Mouse (Mus musculus) thymus, postnatal 36 days (tissue): Measurements from ENCODE around the gene Qtrt2.
A peak's percentile ranks its signal among the peaks of the same experiment; 100 is the strongest.

Experiments used
- DNase-seq, 2 experiments: peaks; one replicate each; pipeline ENCODE4 v3.0.0; 2022; ENCODE audit warnings: mixed read lengths in 2 of 2

Gene Qtrt2

DNA sequence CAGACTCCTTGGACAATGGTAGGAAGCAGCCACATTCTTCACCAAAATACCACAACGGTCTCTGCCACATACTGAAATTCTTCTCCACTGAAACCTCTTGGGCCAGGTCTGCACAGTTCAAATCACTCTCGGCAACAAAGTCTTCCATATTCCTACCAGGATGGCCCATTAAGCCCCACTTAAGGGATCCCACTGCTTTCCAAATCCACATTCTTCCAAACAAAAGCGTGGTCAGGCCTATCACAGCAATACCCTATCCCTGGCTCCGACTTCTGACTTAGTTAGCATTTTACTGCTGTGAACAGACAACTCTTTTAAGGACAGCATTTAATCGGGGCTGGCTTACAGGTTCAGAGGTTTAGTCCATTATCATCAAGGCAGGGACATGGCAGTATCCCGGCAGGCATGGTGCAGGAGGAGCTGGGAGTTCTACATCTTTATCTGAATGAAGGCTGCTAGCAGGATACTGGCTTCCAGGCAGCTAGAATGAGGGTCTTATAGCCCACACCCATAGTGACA lies at the start of gene Qtrt2:
TSS of gene Qtrt2 (minus strand) at position 469 of the 519 bp plus-strand sequence.
- no peak for DNase-seq

DNA sequence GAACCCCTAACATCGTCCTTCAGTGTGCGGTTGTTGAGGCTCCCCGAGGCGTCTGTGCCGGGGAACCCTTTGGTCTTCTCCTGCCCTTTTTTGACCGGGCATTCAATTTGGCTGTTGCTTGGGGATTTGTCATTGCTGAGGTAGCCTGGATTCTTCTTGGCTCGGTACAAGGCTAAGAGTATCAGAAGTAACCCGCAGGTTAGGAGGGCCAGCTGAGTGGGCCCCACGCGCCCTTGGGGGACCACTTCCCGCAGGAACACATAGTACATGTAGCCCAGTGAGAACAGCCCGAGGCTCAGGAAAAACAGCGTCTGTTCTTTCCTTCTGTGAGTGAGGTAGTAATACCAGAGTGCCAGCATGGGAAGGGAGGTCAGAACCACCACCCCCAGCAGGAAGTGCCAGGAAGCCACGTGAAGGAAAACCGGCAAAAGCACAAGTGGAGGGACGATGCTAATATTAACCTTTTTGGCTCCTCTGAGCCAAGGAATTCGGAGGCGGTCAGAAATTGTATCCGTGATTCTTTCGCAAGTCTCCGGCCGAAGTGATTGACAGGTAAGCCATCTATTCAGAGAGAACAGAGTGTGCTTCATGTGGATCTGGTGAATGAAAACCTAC lies 47.1 kb upstream of the Qtrt2 start:
- DNase-seq = no peak

DNA sequence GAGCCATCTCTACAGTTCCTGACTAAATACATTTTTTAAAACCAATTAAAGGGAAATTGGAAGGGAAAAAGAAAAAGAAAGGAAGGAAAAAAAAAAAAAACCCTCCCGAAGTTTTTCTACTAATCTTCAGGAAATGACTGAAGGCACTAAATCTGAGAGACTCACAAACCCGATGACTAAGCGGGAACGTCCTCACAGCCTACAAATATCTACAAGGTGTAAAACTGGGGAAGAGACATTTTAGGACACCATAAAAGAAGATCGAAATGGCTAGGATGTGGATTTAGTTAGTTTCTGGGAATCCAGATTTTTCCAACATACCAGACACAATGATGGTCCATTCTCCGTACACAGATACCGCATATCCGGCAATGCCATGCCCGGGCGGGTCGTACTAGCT lies 46.5 kb upstream of the Qtrt2 start:
- DNase-seq = no peak

DNA sequence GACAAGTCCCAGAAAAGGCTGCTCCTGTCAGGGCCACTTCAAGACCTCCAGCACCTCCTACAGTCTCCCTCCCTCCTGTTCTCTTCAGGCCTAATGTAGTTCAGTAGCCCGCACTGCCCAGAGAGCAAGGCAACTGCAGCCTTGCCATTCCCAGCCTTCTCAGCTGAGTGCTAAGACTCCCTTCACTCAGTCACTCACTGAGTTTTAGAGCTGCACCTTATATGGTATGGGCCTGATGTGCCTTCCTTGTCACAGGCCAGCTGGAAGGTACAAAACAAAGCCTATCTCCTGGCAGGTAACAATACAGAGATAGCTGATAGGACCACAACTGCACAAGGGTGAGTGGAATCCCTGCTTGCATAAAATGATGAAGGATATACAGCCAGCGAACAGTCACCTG lies 45.8 kb upstream of the Qtrt2 start:
- DNase-seq = no peak

DNA sequence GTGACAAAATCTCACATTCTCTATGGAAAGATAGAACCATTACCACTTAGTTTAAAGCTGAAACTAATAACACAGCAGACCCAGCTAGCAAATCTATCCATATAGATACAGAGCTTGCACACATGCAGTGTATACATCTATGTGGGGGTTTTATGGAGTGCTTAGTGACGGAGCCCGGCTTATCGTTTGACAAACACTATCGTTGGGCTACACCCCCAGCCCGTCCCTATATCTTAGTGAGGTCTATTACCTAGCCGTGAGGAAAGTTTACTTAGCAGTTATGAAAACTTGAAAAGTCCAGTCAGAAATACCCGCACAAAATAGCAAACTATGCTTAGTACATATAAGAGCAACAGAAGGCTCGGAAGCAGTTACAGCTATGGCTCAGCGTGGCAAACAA lies 45.1 kb upstream of the Qtrt2 start:
- DNase-seq = no peak

DNA sequence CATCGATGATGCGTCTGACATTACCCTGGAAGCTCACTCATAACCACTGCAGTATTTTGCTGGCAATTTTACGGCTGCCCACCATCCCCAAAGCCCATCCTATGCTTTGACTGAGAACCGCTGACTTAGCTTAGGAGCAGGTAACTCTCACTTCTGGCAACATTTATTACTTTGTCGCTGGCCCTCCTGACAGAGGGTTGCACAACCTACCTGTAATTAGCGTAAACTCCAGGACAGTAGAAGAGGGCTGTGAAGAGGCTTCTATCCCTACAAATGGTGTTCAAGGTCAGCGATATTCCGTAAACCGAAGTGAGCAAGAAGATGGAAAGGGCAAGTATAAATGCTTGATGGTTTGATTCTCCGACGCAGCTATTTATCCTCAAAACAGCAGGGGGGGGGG lies 44.6 kb upstream of the Qtrt2 start:
- no peak for DNase-seq

DNA sequence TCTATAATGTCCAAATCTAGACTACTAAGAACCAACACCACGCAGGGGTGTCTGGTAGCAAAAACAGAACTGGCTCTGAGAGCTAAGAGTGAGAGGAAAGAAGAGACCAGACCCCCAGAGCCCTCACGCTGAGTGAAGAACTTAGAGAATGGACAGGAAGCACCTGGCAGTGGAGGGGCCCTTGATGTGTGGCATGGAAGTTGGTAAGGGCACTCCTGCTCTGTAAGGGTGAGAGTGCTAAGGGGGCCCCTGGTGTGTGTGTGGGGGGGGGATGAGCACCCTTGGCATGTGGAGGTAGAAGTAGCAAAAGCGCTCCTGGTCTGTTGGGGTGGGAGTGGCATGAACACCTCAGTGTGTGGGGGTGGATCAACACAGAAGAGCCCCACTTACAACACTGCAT lies 43.8 kb upstream of the Qtrt2 start:
- DNase-seq = peak; percentile 26 to 53

DNA sequence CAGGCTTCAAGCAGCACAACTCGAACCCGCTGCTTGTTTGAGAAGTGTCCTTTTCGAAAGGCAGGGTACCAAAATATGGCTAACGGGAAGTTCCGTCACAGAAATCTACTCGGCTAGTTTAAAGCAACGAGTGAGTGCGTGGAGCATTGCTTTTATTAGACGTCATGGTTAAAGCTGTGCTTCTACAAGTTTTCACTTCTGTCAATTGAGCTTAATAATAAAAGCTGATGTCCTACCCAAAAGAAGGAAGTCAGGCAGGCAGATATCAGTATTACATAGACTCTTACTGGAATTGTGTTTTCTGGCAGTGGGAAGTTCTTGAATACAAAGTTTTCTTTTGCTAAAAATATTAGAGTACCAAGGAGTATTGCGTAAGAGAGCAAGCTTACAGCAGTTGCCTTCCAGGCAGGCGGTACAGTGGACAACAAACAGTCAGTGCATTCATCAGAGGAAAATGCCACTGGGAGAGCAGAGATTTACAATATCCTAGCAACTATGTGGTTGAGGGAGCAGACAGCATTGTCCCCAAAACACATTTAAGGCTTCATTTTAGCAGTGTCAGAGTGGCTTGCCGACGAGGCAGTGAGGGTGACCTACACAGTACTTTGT lies 39.3 kb upstream of the Qtrt2 start:
- no peak for DNase-seq

DNA sequence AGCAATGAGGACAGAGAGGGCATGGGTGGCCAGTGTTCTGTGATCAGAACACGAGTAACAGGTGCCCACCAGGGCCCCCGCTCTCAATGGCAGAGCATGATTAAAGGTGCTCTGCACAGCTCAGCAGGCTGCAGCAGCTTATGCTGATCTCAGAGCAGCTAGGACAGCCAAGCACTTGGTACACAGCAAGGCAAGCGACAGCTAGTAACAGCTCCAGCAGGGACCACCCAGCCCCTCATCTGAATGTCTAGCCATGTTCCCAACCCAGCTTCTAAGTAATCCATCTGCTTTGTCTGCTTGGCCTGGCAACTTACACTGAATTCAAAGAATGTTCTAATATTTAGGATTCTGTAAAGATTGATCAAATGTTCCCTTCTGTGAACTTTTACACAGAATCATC lies 37.2 kb upstream of the Qtrt2 start:
- no peak for DNase-seq

DNA sequence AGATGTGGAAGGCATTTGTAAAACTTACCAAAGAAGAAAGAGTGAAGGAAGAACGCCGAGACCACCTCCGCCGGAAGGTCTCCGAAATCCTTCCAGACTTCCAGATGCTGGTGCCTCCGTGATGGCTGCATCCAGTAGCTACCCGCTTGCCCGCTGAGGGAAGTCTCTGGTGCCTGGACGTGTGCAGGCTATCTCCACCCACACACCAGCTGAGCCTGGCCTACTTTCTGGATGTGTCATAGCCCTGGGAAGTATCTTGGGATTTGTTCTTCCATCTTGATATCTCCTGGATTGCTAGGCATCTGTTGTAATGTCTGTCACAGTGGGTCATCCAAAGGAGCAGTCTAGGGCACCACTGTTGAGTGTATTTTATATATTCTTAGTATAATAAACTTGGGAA lies 36.7 kb upstream of the Qtrt2 start:
- DNase-seq = no peak

DNA sequence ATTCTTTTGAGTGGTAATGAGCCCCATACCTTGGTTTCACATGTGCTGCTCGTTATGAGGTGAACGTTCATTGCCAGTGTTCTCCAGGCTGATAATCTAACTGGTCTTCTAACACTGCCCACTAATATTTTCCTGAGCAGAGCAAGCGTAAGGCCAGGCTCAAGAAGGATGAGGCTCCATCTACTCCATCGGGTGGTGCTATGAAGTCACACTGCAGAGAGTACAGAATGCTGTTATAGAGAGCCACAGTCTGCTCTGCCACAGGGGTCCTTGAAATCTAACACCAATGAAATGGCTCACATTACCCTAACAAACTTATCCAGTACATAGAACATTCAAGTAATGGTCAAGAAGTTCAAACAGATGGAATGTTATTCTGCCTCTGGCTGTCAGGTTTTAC lies 31.4 kb upstream of the Qtrt2 start:
- DNase-seq = no peak

DNA sequence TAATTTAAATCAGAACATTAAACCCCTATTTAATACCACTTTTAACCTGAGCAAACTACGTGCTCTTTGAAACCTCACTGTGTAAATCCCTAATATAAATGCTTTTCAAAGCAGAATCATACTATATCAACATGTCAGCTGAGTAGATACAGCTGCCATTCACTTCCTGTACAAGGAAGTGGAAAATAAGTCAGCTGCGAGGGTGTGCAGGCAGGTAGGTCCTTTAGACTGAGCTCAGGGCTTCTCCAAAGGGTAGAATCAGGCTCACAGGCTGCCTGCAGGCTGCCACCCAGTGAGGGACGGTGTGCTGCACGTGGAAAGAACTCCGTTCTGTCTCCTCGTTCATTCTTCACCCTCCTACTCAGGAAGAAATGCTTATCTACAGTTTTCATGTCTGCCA lies 28.3 kb upstream of the Qtrt2 start:
- peak in 1 of 2 experiments; percentile 23 for DNase-seq

DNA sequence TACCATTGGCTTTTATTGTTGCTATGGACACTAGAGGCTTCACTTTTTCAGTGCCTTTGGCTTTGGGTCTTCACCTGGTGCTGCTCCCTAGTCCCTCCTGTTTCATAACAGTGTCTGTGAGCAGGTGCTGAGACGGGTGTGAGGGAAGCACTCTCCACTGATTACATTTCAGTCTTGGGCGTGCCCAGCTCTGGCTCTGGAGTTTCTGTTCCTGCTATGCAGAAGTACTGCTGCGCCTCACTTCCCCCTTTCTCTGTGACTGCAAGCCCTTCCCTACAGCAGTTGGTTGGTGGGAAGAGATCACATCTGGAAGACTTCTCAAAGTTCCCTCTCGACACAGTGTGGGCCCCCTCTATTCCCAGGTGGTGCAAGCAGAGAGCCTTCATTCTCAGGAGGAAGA lies 25.0 kb upstream of the Qtrt2 start:
- DNase-seq = no peak

DNA sequence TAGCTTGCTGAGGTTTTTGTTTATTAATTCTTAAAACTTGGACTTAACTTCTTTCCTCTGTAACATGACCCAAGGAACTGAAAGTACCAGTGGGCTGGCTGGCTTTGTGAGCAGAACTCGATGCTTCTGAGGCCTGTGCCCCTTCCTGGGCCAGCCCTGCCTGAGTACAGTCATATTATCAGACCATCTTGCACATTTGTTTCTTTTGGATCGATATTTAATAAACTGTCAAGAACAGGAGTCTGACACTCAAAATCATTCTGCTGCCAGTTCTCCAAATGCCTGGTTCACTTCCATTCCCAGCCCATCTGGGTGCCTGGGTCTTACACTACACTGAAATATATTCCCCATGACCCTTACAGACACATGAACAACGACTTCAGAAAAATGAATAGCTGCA lies 19.3 kb upstream of the Qtrt2 start:
- DNase-seq = no peak

DNA sequence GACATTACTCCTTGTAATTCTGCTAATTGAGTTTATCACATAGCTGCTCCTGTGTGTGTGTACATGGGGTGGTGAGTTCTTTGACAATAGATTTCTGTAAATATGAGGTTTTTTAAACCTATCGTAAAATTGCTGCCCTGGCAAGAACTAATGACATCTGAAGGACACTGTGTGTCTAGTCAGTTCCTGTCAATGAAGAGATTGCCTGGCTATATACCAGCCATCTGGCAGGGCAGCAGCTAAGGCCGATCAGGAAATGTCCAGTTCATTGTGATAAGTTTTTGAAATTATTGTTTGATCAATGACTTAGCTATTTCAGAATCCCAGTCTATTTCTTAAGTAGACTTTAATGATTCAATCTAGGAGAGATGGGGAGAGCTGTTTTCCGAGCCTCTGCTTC lies 18.7 kb upstream of the Qtrt2 start:
- no peak for DNase-seq

DNA sequence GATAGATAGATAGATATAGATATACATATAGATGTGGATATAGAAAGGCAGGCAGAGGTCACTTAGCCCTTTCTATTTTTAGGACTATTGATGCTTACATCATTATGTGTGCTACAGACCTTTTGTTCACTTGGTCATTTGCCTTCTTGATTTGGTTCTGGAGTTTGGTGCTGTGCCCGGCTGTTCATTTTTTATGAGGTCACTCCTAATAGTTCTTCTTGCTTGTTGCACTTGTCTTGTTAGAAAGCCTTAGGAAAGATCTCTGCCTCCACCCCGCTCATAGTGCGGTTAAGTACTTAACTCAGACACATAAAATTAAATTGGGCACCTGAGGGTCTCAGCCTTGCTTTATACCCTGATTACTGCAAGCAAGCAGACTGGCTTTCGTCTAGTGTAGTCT lies 14.2 kb upstream of the Qtrt2 start:
- no peak for DNase-seq

DNA sequence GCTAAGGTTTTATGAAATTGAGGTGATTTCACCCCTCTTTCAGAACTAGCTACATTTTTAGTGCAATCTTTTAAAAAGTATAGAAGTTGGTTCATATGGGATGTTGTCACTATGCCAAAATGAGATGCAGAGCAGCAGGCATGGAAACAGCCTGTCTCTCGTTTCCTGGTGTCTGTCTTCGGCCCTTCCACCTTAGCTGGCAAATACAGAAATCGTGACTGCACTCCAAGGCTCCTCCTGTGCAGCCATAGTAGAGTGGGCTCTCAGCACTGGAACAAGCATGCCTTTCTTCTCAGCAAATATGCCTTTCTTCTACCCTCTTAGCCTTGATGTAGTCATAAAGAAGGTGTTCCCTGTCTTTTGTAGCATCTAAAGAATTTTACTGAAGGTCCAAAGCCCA lies 9.3 kb upstream of the Qtrt2 start:
- no peak for DNase-seq

DNA sequence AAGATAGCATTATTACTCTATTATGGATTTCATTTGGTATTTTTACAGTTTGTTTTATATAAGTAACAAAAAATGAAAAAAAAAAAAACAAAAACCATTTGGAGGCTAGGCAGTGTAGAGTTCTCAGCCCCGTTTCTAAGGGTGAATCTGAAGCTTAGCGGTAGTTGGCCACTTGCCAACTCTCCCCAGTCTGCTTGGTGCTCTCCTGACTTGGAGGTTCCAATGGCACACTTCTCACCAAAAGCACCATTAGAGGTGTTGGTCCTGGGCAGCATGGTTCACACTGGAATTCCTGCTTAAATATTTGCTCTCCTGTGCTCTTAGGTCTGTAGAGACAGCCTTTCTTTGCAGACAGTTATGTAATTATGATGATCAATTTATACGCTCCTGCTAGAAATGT lies 8.8 kb upstream of the Qtrt2 start:
- no peak for DNase-seq

DNA sequence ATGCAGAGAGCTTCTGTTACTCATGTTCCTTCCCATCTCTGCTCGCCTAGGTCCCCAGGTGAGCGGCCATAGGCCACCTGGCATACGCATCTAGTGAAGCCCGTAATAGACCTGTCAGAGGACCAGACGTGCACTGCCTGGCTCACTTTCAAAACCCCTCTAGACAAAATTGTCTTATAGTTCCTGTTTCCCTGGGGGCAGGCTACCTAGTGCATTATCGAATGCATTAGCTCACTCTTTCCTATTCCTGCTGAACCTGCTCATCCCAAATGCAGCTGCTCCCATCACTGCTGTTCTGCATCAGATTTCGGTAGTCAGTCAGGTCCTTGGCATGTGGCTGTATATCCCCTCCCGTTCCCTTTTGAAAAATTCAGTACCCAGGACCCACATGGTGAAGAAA lies 8.2 kb upstream of the Qtrt2 start:
- no peak for DNase-seq

DNA sequence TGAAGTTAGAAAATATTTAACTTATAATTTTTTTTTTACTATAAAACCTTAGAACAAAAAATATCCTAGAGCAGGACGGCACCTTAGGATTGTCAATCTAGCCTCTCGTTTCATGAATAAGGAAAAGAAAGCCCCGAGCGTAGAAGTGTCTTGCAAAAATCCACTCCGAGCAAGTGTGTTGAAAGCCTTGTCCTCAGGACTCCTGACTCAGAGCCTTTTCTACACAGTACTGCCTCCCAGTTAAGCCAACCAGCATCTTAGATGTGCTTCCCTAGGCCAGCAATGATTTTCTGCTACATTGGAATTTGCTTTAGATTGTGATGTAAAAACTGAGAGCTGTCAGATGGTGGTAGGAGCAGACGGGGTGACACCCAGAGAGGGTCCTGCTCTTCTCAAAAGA lies 6.4 kb upstream of the Qtrt2 start:
- DNase-seq = no peak

DNA sequence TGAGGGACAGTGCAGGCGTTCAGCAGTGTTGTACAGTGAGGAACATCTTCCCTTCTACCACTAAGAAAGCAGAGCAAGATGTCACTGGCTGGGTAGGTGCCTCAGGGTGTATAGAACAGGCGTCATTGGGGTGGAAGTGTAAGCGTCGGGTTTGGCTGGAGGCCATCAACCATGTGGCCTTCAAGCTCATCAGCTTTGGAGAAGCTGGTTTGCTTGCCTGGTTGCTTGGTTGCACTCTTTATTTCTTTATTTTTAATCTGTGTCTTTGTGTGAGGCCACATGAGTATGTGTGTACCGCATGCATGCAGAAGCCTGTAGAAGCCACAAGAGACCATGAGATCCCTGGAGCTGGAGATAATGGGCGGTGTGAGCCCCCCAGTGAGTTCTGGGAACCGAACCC lies 5.7 kb upstream of the Qtrt2 start:
- no peak for DNase-seq

DNA sequence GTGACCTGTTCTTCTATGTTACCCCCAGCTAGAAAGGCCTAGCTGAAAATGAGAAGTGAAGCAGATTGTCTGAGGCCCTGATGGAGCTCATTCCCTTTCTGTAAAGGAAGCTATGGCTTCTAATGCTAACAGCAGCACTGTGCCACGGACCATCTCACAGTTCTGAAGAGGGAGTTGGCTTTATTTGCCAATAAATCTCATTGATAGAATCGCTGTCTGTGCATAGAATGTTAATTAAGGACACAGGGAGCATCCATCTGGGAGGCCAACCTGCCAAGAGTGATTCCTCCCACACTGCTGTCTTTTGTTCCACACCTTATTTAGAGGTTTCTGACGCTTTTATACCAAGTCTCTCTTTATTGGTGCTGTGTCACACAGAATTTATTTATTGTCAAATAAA lies 4.9 kb upstream of the Qtrt2 start:
- DNase-seq = no peak

DNA sequence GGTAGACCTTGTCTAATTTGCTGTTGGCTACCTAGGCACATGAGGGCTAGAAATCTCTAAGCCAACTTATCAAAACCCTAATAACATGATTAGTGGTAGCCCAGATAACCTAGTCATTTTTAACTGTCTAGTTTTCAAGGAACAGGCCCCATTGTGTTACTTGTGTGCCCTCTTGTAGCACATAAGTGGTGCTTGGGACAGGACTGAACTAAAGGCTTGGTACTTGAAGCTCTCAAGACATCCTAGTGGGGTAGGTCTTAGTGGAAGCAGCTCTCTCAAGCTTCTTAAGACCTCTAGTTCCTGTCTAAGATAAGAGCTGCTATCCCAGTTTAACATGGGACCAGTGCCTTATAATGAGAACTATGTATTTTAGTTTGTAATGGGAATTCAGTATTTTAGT lies 4.0 kb upstream of the Qtrt2 start:
- DNase-seq = no peak

DNA sequence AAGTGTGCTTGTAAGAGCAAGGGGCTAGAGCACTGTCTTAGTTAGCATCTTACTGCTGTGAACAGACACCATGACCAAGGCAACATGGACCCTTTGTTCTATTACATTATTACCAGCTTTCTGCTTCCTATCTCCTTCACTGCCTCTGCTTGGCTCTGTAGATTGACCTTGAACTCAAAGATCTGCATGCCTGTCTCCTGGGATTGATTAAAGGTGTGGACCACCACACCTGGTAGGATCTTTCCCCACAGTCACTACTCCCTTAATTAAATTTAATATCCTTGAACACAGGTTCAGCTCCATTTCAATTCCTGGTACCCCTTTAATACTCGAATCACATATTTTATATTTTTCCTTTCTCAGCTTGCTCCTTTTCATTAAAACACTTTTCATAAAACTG lies 763 bp downstream of the Qtrt2 start:
- DNase-seq = no peak

DNA sequence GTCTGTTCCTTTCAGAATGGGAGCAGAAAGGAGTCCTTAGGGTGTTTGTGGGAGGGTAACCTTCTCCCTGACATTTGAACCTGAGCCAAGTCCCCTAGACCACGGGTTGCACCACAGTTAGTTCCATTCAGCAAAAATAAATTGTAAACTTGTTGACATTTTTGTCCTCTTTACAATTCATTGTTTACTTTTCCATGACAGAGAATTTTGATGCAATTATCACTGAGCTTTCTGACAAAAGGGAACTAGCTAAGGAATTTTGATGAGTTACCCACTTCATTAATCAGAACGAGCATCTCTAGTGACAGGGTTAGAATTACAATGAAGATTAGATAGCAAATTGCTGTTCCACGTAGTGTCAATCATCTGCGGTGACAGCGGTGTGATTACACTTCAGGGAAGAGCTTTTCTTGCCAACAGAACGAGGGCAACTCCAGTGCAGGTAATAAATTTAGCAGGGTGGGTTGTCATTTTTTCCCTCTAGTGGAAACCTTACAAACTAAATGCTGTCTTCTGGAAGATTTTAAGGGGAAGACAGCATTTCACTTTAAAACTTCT lies 1.5 kb downstream of the Qtrt2 start:
- no peak for DNase-seq
